Mouse (Mus musculus) C2C12 (cell line): ENCODE measurements at regions not wholly inside any gene's neighbourhood (a gene's known extent, or its start where the extent isn't known, plus 50 kb on each side); places are given as distances from the start of the nearest gene placed in this dataset.
A peak's percentile ranks its signal among the peaks of the same experiment; 100 is the strongest.

Experiments
- H3K27me3 ChIP-seq: one replicate; pipeline ENCODE4 v1.6.1; 2011; ENCODE audit not compliant: control insufficient read depth, insufficient read depth, insufficient read length
- H3K36me3 ChIP-seq: one replicate; pipeline ENCODE4 v1.6.1; 2011; ENCODE audit not compliant: control insufficient read depth, insufficient read depth
- H3K4me3 ChIP-seq: one replicate; pipeline ENCODE4 v1.5.1; 2011; ENCODE audit warnings: mild to moderate bottlenecking, control low read depth; ENCODE audit not compliant: poor library complexity, insufficient read depth, severe bottlenecking
- H3K79me2 ChIP-seq: one replicate; pipeline ENCODE4 v1.6.1; 2011; ENCODE audit not compliant: control insufficient read depth, insufficient read depth
- H3K79me3 ChIP-seq: one replicate; pipeline ENCODE4 v1.6.1; 2011; ENCODE audit warnings: low read depth, control low read depth
- H3ac ChIP-seq: one replicate; pipeline ENCODE3; 2011; ENCODE audit warnings: low read depth; ENCODE audit not compliant: control insufficient read depth, insufficient read length
- CEBPB ChIP-seq: IDR thresholded peaks from one replicate; pipeline ENCODE4 v1.6.1; 2011; ENCODE audit warnings: low read depth, mild to moderate bottlenecking, control low read depth, moderate library complexity
- CTCF ChIP-seq: IDR thresholded peaks from one replicate; pipeline ENCODE4 v1.5.1; 2011; ENCODE audit not compliant: control insufficient read depth, insufficient read depth, insufficient read length
- FOSL1 ChIP-seq: IDR thresholded peaks from one replicate; pipeline ENCODE4 v1.8.0; 2011; ENCODE audit warnings: mild to moderate bottlenecking, low read length; ENCODE audit not compliant: poor library complexity, insufficient read depth, severe bottlenecking
- MAX ChIP-seq: IDR thresholded peaks from one replicate; pipeline ENCODE4 v1.6.1; 2011; ENCODE audit warnings: mild to moderate bottlenecking, control low read depth
- MYOD1 ChIP-seq: IDR thresholded peaks from one replicate; pipeline ENCODE4 v1.6.1; 2011; ENCODE audit warnings: low read depth; ENCODE audit not compliant: control insufficient read depth, insufficient read length
- MYOG ChIP-seq: IDR thresholded peaks from one replicate; pipeline ENCODE4 v1.6.1; 2011; ENCODE audit not compliant: control insufficient read depth, insufficient read length; ENCODE audit errors: extremely low read depth
- USF1 ChIP-seq: IDR thresholded peaks from one replicate; pipeline ENCODE4 v1.6.1; 2011; ENCODE audit warnings: low read depth, mild to moderate bottlenecking, control low read depth, moderate library complexity

- Histone ChIP-seq H3K79me2 (no peaks in the 10 kb centered on the region), H3K27me3 (no peaks in the 10 kb centered on the region), H3K36me3 (no peaks in the 10 kb centered on the region), H3K4me3 (no peak overlapping the region), H3ac (no peak overlapping the region), H3K79me3 (no peaks in the 10 kb centered on the region)
- TF ChIP-seq CTCF (no peak), CEBPB (no peak), FOSL1 (no peak), USF1 (no peak), MAX (no peak), MYOD1 (peak; percentile 63)
Measured at GRCm38 (mm10) chr2:78779949-78780348, 88.0 kb upstream of the Ube2e3 start.

- Histone ChIP-seq H3ac (no peak overlapping the region), H3K4me3 (no peak overlapping the region), H3K79me3 (no peaks in the 10 kb centered on the region), H3K27me3 (no peaks in the 10 kb centered on the region), H3K36me3 (no peaks in the 10 kb centered on the region), H3K79me2 (no peaks in the 10 kb centered on the region)
- TF ChIP-seq MYOD1 (no peak), CEBPB (no peak), MAX (no peak), USF1 (no peak), MYOG (no peak), FOSL1 (no peak), CTCF (no peak)
Measured at GRCm38 (mm10) chr2:78777589-78777988, 90.3 kb upstream of the Ube2e3 start.

GRCm38 (mm10) chr2:78754362-78754761, 113.6 kb upstream of the Ube2e3 start:
- TF ChIP-seq MYOD1 (no peak), USF1 (no peak), CEBPB (no peak), MYOG (no peak)
- Histone ChIP-seq H3K4me3 (no peak overlapping the region), H3K27me3 (peaks cover 3% of the 10 kb centered on the region), H3ac (no peak overlapping the region), H3K79me2 (no peaks in the 10 kb centered on the region), H3K79me3 (no peaks in the 10 kb centered on the region), H3K36me3 (no peaks in the 10 kb centered on the region)

- TF ChIP-seq CEBPB (no peak), USF1 (no peak), CTCF (no peak), MYOD1 (no peak), FOSL1 (no peak), MYOG (no peak), MAX (no peak)
- Histone ChIP-seq H3K27me3 (peaks cover 3% of the 10 kb centered on the region), H3K79me3 (no peaks in the 10 kb centered on the region), H3K36me3 (no peaks in the 10 kb centered on the region), H3K4me3 (no peak overlapping the region), H3ac (no peak overlapping the region), H3K79me2 (no peaks in the 10 kb centered on the region)
Measured at GRCm38 (mm10) chr2:78753918-78754317, 114.0 kb upstream of the Ube2e3 start.

- Histone ChIP-seq H3ac (no peak overlapping the region), H3K4me3 (no peak overlapping the region), H3K79me2 (no peaks in the 10 kb centered on the region), H3K79me3 (no peaks in the 10 kb centered on the region), H3K27me3 (no peaks in the 10 kb centered on the region), H3K36me3 (no peaks in the 10 kb centered on the region)
- TF ChIP-seq MAX: no peak
- no peak for TF ChIP-seq USF1
- TF ChIP-seq CEBPB: no peak
- TF ChIP-seq FOSL1: no peak
- no peak for TF ChIP-seq CTCF
- TF ChIP-seq MYOG: no peak
- no peak for TF ChIP-seq MYOD1
Measured at GRCm38 (mm10) chr2:78730161-78730560, 137.8 kb upstream of the Ube2e3 start.

- Histone ChIP-seq H3K79me2 (no peaks in the 10 kb centered on the region), H3ac (no peak overlapping the region), H3K27me3 (no peaks in the 10 kb centered on the region), H3K36me3 (no peaks in the 10 kb centered on the region), H3K79me3 (no peaks in the 10 kb centered on the region), H3K4me3 (no peak overlapping the region)
- no peak for TF ChIP-seq FOSL1
- no peak for TF ChIP-seq MYOG
- TF ChIP-seq MYOD1: no peak
- no peak for TF ChIP-seq CTCF
- TF ChIP-seq MAX: no peak
- no peak for TF ChIP-seq CEBPB
- no peak for TF ChIP-seq USF1
Measured at GRCm38 (mm10) chr2:78726060-78726459, 141.9 kb upstream of the Ube2e3 start.

GRCm38 (mm10) chr2:78724416-78724815, 143.5 kb upstream of the Ube2e3 start:
- H3K4me3 ChIP-seq: no peak overlapping the region
- no peaks in the 10 kb centered on the region for H3K79me2 ChIP-seq
- H3K79me3 ChIP-seq: no peaks in the 10 kb centered on the region
- no peak overlapping the region for H3ac ChIP-seq
- no peaks in the 10 kb centered on the region for H3K36me3 ChIP-seq
- H3K27me3 ChIP-seq: no peaks in the 10 kb centered on the region
- TF ChIP-seq MYOD1 (no peak), MYOG (no peak), CTCF (no peak), USF1 (no peak), CEBPB (no peak), MAX (no peak), FOSL1 (no peak)
